Mouse (Mus musculus) heart, adult 8-10 months (tissue): ENCODE results near the gene Crym. TPM values are rescaled to one million over a fixed set of nuclear protein-coding genes. Genes with fewer than 3 reads are reported as not detected.
A peak's percentile ranks its signal among the peaks of the same experiment; 100 is the strongest.

Experiments
- DNase-seq: peaks from one replicate; pipeline ENCODE4 v3.0.0; 2022; ENCODE audit warnings: low spot score
- total RNA-seq, 4 experiments: library from RNA; stranded (reverse); gene quantifications; 2 replicates each; pipeline ENCODE4 v1.2.4; 2022

Crym gene
- total RNA-seq, result under 1 TPM; 0.19 to 0.81 (median 0.44) TPM

- DNase-seq, result no peak
Measured at GRCm38 (mm10) chr7:120201771-120202170, at the start of gene Crym. Crym (minus strand) TSS chr7:120202111.

GRCm38 (mm10) chr7:120241092-120241491 lies 39.2 kb upstream of the Crym start:
- DNase-seq, result no peak

- no peak for DNase-seq
Measured at GRCm38 (mm10) chr7:120228541-120228940, 26.6 kb upstream of the Crym start.

GRCm38 (mm10) chr7:120205989-120206388 lies 4.1 kb upstream of the Crym start:
- peak; percentile 4 for DNase-seq

- peak; percentile 72 for DNase-seq
Measured at GRCm38 (mm10) chr7:120203789-120204188, 1.9 kb upstream of the Crym start, which contains the start of gene Abca14. Abca14 (plus strand) TSS chr7:120203961.

GRCm38 (mm10) chr7:120201231-120201744 lies 623 bp downstream of the Crym start:
- DNase-seq, result no peak

- no peak for DNase-seq
Measured at GRCm38 (mm10) chr7:120195207-120195606, 6.7 kb downstream of the Crym start.

- no peak for DNase-seq
Measured at GRCm38 (mm10) chr7:120192816-120193215, 9.1 kb downstream of the Crym start.

GRCm38 (mm10) chr7:120192207-120192606 lies 9.7 kb downstream of the Crym start:
- no peak for DNase-seq

GRCm38 (mm10) chr7:120190150-120190665 lies 11.7 kb downstream of the Crym start:
- no peak for DNase-seq

GRCm38 (mm10) chr7:120189369-120190149 lies 12.4 kb downstream of the Crym start:
- no peak for DNase-seq

- no peak for DNase-seq
Measured at GRCm38 (mm10) chr7:120188946-120189345, 13.0 kb downstream of the Crym start.

- no peak for DNase-seq
Measured at GRCm38 (mm10) chr7:120182891-120183290, 19.0 kb downstream of the Crym start.

- DNase-seq, result no peak
Measured at GRCm38 (mm10) chr7:120181401-120182230, 20.3 kb downstream of the Crym start.

- DNase-seq, result no peak
Measured at GRCm38 (mm10) chr7:120180547-120180946, 21.4 kb downstream of the Crym start.

- no peak for DNase-seq
Measured at GRCm38 (mm10) chr7:120178935-120179334, 23.0 kb downstream of the Crym start.

- no peak for DNase-seq
Measured at GRCm38 (mm10) chr7:120177611-120178010, 24.3 kb downstream of the Crym start.

GRCm38 (mm10) chr7:120174723-120175504 lies 27.0 kb downstream of the Crym start:
- DNase-seq, result no peak

- no peak for DNase-seq
Measured at GRCm38 (mm10) chr7:120173603-120174244, 28.2 kb downstream of the Crym start, which contains the start of gene Anks4b. Anks4b (plus strand) TSS chr7:120173858.

GRCm38 (mm10) chr7:120172188-120172700 lies 29.7 kb downstream of the Crym start:
- no peak for DNase-seq
